Mouse (Mus musculus) midbrain, embryonic 16.5 days (tissue): ENCODE data around the gene Olfr1191-ps1. TPM values are rescaled to one million over a fixed set of nuclear protein-coding genes. Genes with fewer than 3 reads are reported as not detected.
"Not testable (repeated sequence)": the region's sequence is repeated elsewhere in the genome, so short reads cannot be mapped to it uniquely, and the experiment has no call there.

Source experiments
- ATAC-seq: fragments of 200-750 bp; cut with Nextera tagmentation; 2 replicates; pipeline ENCODE4 v1.8.0; 2017; ENCODE audit warnings: moderate TSS enrichment
- H3K27ac ChIP-seq: fragments of 300-500 bp; sonication (generic); 2 replicates; pipeline ENCODE4 v1.5.1; 2014; ENCODE audit warnings: mild to moderate bottlenecking, low read length, mixed read lengths
- H3K27me3 ChIP-seq: fragments of 300-500 bp; sonication (generic); 2 replicates; pipeline ENCODE4 v1.6.1; 2014; ENCODE audit warnings: low read depth, low read length, mixed read lengths; ENCODE audit not compliant: control insufficient read depth, insufficient read depth
- H3K36me3 ChIP-seq: fragments of 300-500 bp; sonication (generic); 2 replicates; pipeline ENCODE4 v1.6.1; 2014; ENCODE audit warnings: mild to moderate bottlenecking, low read length, moderate library complexity, mixed read lengths; ENCODE audit not compliant: control insufficient read depth, insufficient read depth
- H3K4me1 ChIP-seq: fragments of 300-500 bp; sonication (generic); 2 replicates; pipeline ENCODE4 v1.6.1; 2014; ENCODE audit warnings: mild to moderate bottlenecking, low read length, mixed read lengths; ENCODE audit not compliant: control insufficient read depth, insufficient read depth
- H3K4me2 ChIP-seq: fragments of 300-500 bp; sonication (generic); 2 replicates; pipeline ENCODE4 v1.6.1; 2014; ENCODE audit warnings: mild to moderate bottlenecking, low read length, mixed read lengths
- H3K4me3 ChIP-seq: fragments of 300-500 bp; sonication (generic); 2 replicates; pipeline ENCODE4 v1.5.1; 2014; ENCODE audit warnings: low read depth, mild to moderate bottlenecking, low read length, moderate library complexity, mixed read lengths
- H3K9ac ChIP-seq: fragments of 300-500 bp; sonication (generic); 2 replicates; pipeline ENCODE4 v1.6.1; 2014; ENCODE audit warnings: low read depth, low read length, mixed read lengths
- H3K9me3 ChIP-seq: fragments of 300-500 bp; sonication (generic); replicated peaks from 2 replicates; pipeline ENCODE4 v1.6.1; 2014; ENCODE audit warnings: mild to moderate bottlenecking, low read length, mixed read lengths; ENCODE audit not compliant: control insufficient read depth, poor library complexity, severe bottlenecking
- whole genome bisulfite sequencing: fragments of 180-500 bp; shearing (Covaris S2); extraction: QIAGEN DNeasy Blood & Tissue Kit; methylation state at CpG from one replicate; pipeline ENCODE4 v1.1.7; 2014; 5-methylcytosine and 5-hydroxymethylcytosine counted together
- polyA plus RNA-seq: library from polyadenylated mRNA; unstranded; fragments of >200 nt; fragmentation: Nextera tagmentation; extraction: Ambion mirVana; gene quantifications from 2 replicates; pipeline ENCODE4 v1.2.1, GENCODE M21; 2015

The Olfr1191-ps1 gene
- not detected in 2 replicates for polyA plus RNA-seq

DNA sequence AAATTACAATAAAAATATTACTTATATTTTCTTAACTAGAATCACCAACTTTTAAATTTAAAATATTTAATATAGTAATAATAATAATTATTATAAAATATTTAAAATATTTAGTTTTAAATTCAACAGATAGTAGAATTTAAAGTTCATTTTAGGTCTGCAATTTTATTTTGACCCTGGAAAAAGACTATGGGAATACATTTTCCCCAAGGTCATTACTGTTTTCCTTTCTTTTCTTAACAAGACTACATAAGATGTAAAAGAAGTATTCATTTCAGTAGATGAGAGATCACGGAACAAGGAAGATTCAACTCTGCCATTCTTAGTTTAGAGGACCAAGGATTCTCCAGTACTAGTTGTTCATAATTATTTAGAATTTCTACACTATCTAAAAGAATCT lies at the start of gene Olfr1191-ps1:
Gene Olfr1191-ps1, plus strand, starts transcription at position 301 of the 400 bp plus-strand sequence.
- not testable (repeated sequence) for ATAC-seq, H3K9me3 ChIP-seq

DNA sequence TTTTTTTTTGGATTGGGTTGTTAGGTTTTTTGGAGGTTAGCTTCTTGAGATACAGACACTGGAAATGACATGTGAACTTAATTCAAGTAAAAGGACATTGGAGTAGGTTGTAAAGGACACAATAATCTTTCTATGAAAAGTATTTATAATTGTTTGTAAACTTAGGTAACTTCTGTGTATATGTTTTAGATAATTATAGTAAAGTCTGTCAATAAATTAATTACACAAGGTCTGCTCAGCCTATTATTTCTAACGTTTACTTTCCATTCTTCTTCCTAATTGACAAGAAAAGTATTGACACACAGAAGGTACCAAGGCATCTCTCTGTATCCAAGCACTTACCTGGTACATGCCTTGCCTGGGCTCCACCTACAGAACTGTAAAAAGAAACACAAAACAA lies 7.9 kb downstream of the Olfr1191-ps1 start, which contains the start of gene Olfr1192-ps1:
Gene Olfr1192-ps1, plus strand, starts transcription at position 301 of the 400 bp plus-strand sequence.
- 51% methylated on average over 1 of the region's 1 CpGs for WGBS
- H3K4me3 ChIP-seq: no peak within 1 kb of the TSS

More for the DNA sequence above, at the start of gene Olfr1191-ps1:
- H3K9ac ChIP-seq, H3K4me2 ChIP-seq, H3K27ac ChIP-seq, H3K4me1 ChIP-seq, H3K27me3 ChIP-seq, H3K36me3 ChIP-seq, H3K4me3 ChIP-seq: not testable (repeated sequence)
- WGBS: 97% methylated on average over 1 of the region's 1 CpGs

DNA sequence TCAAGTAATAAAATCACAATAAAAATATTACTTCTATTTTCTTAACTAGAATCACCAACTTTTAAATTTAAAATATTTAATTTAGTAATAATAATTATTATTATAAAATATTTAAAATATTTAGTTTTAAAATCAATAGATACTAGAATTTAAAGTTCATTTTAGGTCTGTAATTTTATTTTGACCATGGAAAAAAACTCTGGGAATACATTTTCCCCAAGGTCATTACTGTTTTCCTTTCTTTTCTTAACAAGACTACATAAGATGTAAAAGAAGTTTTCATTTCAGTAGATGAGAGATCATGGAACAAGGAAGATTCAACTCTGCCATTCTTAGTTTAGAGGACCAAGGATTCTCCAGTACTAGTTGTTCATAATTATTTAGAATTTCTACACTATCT lies 35.0 kb downstream of the Olfr1191-ps1 start, which contains the start of gene Olfr1193:
Gene Olfr1193, plus strand, starts transcription at position 301 of the 400 bp plus-strand sequence.
- ATAC-seq, H3K36me3 ChIP-seq, H3K27me3 ChIP-seq, H3K27ac ChIP-seq, H3K4me2 ChIP-seq, H3K4me1 ChIP-seq, H3K9me3 ChIP-seq, H3K9ac ChIP-seq, H3K4me3 ChIP-seq: not testable (repeated sequence)

More for the DNA sequence above, 7.9 kb downstream of the Olfr1191-ps1 start, which contains the start of gene Olfr1192-ps1:
- Histone ChIP-seq H3K27me3 (no peaks in the 10 kb centered on the region), H3K4me1 (no peaks in the 10 kb centered on the region), H3K4me2 (no peak within 1 kb of the TSS), H3K9me3 (no peaks in the 10 kb centered on the region), H3K27ac (no peak within 1 kb of the TSS), H3K36me3 (no peaks in the 10 kb centered on the region), H3K9ac (no peak within 1 kb of the TSS)
- ATAC-seq: no peak

DNA sequence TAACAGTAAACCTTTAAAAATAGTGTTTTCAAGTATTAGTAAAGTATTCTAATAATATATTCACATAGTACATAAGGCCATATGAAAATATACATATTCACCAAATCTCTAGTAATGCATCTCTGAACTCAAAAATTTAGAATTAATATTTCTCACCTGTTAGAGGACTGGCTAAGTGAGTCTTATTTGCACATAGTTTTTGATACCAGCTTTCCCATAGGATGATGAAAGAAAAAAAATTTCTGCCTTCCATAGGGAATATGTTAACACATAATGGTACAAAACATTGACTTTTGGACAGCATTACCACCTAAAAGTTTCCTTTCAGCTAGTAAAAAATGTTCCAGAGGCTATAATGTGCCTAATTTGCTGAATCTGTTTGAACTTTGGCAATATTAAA lies 48.7 kb downstream of the Olfr1191-ps1 start, which contains the start of gene Olfr1195:
Gene Olfr1195, minus strand, starts transcription at position 101 of the 400 bp plus-strand sequence.
- Histone ChIP-seq H3K27ac (no peak within 1 kb of the TSS), H3K9me3 (no peaks in the 10 kb centered on the region), H3K4me3 (no peak within 1 kb of the TSS), H3K4me2 (no peak within 1 kb of the TSS), H3K4me1 (no peaks in the 10 kb centered on the region), H3K36me3 (no peaks in the 10 kb centered on the region), H3K27me3 (no peaks in the 10 kb centered on the region), H3K9ac (no peak within 1 kb of the TSS)
- ATAC-seq: no peak

Other genes with a start within 250 kb of the Olfr1191-ps1 start
- gene Olfr1179, start 234.1 kb upstream of the Olfr1191-ps1 start, polyA plus RNA-seq: not detected in 2 replicates
- not detected in 2 replicates for gene Olfr1180, start 221.4 kb upstream of the Olfr1191-ps1 start, polyA plus RNA-seq
- not detected in 2 replicates for gene Olfr1181, start 214.4 kb upstream of the Olfr1191-ps1 start, polyA plus RNA-seq
- gene Gm13757, start 191.4 kb upstream of the Olfr1191-ps1 start, polyA plus RNA-seq: not detected in 2 replicates
- not detected in 2 replicates for gene Olfr1183, start 185.7 kb upstream of the Olfr1191-ps1 start, polyA plus RNA-seq
- not detected in 2 replicates for gene Olfr1184, start 156.9 kb upstream of the Olfr1191-ps1 start, polyA plus RNA-seq
- not detected in 2 replicates for gene Olfr1185-ps1, start 147.2 kb upstream of the Olfr1191-ps1 start, polyA plus RNA-seq
- not detected in 2 replicates for gene Olfr1186, start 122.0 kb upstream of the Olfr1191-ps1 start, polyA plus RNA-seq
- gene Olfr1188, start 83.6 kb upstream of the Olfr1191-ps1 start, polyA plus RNA-seq: not detected in 2 replicates
- not detected in 2 replicates for gene Olfr1189, start 54.1 kb upstream of the Olfr1191-ps1 start, polyA plus RNA-seq
- not detected in 2 replicates for gene Olfr1192-ps1, start 8.0 kb downstream of the Olfr1191-ps1 start, polyA plus RNA-seq
- gene Olfr1193, start 35.1 kb downstream of the Olfr1191-ps1 start, polyA plus RNA-seq: not detected in 2 replicates
- not detected in 2 replicates for gene Olfr1195, start 48.6 kb downstream of the Olfr1191-ps1 start, polyA plus RNA-seq
- gene Olfr1196, start 64.1 kb downstream of the Olfr1191-ps1 start, polyA plus RNA-seq: not detected in 2 replicates
- gene Olfr1197, start 91.8 kb downstream of the Olfr1191-ps1 start, polyA plus RNA-seq: not detected in 2 replicates
- not detected in 2 replicates for gene Olfr1198, start 110.8 kb downstream of the Olfr1191-ps1 start, polyA plus RNA-seq
- not detected in 2 replicates for gene Olfr1199, start 119.9 kb downstream of the Olfr1191-ps1 start, polyA plus RNA-seq
- not detected in 2 replicates for gene Olfr1200, start 129.9 kb downstream of the Olfr1191-ps1 start, polyA plus RNA-seq
- gene Olfr1201, start 152.5 kb downstream of the Olfr1191-ps1 start, polyA plus RNA-seq: not detected in 2 replicates
- gene Olfr1202, start 174.0 kb downstream of the Olfr1191-ps1 start, polyA plus RNA-seq: not detected in 2 replicates
- gene Olfr1205, start 189.2 kb downstream of the Olfr1191-ps1 start, polyA plus RNA-seq: not detected in 2 replicates
- not detected in 2 replicates for gene Olfr1204, start 208.8 kb downstream of the Olfr1191-ps1 start, polyA plus RNA-seq
- gene Olfr1206, start 222.7 kb downstream of the Olfr1191-ps1 start, polyA plus RNA-seq: not detected in 2 replicates